Mouse (Mus musculus) testis, postnatal 10 days (tissue): Measurements from ENCODE around the gene Dcdc2b.

ENCODE experiments used
- DNase-seq: peaks from one replicate; pipeline ENCODE4 v3.0.0; 2021; ENCODE audit warnings: low spot score

Dcdc2b gene

DNA sequence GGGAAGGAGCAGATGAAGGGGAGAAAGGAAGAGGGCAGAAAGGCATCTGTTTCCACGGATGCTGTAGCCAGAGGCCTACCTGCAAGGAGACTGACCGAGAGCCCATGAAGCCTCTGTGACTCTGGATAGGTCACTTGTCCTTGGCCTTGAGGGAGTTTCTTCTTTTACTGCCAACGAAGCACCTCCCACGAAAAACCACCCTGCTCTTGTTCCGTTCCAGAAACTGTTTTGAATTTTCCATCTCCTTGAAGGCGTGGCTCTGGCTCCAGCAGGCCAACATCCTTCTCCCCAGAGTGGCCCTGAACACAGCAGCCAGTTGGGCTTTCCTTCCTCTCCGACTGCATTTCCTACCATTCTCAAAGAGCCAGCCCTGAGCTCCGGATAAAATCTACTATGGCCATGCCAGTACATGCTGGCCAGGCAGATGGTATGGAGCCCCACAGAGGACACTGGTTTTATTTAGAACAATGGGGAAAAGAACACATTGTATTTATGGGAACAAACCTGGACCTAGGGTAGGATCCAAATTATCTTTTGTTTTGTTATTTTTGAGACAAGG is 7.3 kb upstream of the Dcdc2b start:
- no peak for DNase-seq

DNA sequence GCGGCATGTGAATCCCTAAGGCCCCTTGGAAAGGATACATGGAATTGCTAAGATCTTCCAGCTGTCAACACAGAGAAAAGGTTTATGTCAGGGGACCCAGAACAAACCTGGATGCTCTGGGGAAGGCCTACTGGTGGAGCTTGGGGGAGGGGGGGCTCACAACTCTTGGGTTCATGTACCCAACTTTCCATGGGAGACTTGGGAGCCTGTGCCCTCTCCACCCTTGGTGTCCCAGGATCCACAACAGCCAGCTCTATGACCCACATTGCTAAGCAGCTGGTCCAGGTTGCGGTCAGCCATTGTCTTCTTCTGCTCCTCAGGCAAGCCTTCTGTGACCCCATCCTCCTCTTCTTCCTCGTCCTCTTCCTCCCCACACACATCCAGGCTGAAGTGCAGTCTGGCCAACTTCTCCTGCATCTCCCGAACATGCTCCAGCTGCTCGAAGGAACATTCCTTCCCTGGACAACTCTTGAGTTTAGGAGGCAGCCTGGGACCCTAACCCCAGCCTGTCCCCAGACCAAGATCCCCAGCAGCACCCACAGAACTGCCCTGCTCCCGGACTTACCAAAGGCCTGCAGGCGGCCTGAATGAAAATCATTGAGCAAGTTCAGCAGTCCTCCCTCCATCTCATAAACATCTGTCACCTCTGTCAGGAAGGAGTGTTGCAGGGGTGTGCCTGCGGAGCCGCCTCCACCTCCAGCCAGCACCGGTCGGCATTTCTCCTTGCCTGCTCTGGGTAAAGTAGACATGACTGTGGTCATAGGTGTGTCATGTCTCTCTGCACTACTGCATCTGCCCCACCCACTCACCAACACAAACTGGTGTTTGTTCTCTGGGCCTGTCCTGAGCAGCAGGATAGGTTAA is 6.6 kb upstream of the Dcdc2b start:
- no peak for DNase-seq

DNA sequence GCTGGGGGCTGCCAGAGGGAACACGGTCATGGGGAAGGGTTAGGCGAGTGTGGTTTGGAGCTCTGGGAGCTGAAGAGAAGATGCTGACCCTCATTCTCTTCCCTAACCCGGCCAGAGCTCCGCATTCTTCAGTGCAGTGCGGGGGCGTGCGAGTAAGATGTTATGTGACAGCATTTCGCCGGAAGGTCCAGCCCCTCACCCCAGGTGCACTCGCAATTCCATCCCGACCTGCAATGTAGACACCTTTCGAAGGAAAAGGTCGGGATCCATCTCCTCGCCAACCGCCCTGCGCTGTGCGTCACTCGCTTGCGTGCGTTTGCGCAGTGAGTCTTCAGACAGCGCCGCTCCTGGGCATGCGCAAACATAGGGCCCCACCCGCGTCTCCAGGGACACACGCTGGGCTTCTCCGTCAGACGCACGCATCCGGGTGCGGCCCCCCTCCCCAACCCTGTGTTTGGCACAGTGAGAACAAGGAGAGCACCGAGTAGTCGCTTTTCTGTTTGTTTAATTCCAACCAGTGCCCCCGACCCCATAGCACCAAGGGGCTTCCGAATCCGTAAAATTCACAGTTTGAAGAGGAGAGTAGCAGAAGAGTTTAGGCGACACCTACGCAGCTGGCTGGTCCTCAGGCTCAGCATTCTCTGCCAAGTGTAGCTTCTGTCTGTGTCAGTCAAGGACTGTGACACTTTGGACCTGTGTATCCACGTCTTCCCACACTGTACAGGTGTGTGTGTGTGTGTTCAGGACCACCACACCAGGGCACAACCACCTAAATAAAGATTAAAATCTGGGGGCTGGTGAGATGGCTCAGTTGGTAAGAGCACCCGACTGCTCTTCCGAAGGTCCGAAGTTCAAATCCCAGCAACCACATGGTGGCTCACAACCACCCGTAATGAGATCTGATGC is 5.0 kb upstream of the Dcdc2b start, which contains the start of gene Iqcc:
Gene Iqcc, minus strand, starts transcription at position 314 of the 906 bp plus-strand sequence.
- peak; percentile 95 for DNase-seq

DNA sequence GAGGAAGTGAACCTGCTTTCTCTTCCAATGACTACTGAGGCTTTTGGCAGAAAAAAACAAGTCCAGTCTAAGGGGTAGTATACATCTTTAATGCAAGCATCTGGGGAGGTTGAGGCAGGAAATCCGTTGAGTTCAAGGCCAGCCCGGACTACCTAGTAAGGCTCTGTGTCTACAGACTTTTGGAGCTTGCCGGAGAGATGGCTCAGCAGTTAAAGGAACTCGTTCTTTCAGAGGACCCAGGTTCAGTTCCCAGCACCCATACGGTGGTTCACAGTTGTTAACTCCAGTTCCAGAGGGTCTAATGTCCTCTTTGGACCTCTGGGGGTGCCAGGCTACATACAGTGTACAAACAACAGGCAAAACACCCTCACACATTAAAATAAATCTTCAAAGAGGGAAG is 4.0 kb upstream of the Dcdc2b start:
- DNase-seq: no peak

DNA sequence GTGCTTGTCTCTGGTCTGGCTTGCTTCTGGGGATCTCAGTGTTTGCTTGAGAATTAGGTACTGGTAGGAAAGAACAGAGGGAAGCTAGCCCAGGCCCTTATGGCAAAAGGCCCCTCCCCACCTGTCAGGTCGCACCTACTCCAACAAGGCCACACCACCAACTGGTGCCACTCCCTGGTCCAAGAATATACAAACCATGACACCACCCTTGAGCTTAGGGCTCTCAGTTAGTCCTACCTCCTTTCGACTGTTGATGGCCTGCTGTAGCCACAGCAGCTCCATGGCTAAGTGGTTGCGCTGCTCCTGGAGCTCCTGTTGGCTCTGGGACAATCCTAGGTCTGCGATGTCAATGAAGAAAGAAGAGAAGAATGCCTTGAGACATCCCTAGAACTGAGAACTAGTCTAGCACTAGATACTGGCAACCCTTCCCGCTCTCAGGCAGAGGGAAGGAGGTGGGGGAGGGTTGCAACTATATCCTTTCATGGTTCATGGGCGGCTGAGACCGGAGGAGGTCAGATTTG is 3.1 kb upstream of the Dcdc2b start:
- DNase-seq: no peak

DNA sequence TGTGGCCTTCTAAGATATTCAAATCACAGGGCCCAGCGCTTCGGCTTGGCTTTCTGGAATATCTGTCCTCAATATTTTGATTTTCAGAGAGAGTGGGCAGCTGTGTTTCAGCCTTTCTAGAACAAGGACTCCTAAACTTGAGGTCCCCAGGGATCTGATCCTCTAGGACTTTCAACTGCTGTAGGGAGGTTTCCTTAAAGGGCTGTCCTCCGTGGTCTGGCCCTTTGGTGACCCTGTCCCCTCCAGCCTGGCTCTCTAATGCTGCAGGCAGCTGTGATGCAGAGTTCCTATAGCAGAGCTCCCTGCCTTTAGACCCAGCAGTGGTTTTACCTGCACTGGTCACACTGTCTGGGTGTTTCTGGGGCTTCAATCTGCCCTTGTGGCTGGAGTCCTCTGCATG is 2.6 kb upstream of the Dcdc2b start:
- no peak for DNase-seq

DNA sequence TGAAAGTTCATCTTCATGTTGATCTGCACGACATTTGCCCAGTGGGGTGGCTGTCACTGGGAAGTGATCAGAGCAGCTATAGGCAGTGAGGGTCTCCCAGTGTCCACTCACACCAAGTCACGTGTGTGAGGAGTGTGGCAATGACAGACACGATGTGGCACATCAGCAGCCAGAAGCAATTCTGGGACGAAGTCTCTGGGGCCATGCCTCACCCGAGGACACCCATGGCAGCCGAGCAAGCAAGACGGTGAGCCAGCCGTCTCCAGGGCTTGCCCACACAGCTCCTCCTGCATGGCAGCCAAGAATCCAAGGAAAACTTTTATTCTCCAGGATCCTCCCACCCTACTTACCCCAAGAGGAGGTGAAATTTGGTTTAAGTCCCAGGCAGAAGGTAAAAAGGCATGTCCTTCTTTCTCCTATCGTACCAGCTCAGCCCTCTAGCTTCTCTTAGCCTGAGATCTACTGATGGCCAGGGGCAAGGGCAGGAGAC is 1.8 kb upstream of the Dcdc2b start:
- DNase-seq: no peak

DNA sequence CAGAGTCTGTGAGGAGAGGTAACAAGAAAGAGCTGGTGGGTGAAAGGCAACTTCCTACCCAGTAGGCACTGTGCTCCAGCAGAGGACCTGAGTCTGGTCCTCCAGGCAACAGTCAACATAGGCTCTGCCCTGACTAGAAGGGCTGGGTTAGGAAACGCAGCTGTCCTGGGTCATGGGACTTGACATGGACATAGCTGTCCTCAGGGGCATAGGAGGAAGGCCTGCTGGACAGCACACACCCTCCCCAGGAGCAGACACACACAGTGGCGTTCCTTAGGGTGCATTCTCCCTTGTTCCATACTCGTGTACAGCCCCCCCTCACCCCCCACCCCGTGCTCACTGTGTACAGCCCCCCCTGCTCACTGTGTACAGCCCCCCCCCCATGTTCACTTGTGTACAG is 3.6 kb downstream of the Dcdc2b start:
- no peak for DNase-seq

DNA sequence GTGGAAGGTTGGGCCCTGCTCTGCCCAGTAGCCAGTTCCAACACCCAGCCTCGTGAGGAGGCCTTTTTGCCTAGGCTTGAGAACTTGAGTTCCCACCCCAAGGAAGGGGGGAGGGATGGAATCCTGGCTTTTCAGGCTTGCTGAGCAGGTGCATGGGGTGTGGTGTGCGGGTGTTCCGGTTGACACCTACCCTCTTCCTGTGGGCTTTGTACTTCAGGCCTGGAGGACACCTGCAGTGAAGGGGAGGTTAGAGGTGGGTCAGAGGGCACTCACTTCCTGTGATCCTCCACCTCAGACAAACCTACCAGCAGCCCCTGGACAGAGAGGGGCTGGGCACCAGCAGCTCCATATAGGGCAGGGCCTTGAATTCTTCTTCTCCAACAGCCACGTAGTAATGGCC is 4.0 kb downstream of the Dcdc2b start:
- no peak for DNase-seq

DNA sequence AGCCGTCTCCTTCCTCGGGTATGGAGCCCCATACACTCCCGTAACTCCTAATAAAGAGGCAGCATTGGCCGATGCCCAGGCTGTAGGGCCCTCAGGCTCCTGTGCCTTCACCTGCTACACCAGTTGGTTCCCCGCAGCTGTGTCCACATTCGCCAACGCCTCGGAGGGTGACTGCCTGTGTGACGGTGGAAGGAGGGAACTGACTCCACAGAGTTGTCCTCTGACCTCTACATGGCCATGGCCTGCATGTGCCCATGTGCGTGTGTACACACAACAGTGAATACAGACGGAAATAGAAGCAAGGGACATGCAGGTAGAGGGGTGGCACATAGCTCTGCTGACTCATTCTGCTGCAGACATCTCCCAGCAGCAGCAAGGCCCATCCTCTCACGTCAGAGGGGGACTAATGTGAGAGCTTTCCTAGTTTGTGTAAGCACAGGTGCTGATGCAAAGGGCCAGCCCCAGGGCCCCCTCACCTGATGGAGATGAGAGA is 4.9 kb downstream of the Dcdc2b start:
- no peak for DNase-seq

DNA sequence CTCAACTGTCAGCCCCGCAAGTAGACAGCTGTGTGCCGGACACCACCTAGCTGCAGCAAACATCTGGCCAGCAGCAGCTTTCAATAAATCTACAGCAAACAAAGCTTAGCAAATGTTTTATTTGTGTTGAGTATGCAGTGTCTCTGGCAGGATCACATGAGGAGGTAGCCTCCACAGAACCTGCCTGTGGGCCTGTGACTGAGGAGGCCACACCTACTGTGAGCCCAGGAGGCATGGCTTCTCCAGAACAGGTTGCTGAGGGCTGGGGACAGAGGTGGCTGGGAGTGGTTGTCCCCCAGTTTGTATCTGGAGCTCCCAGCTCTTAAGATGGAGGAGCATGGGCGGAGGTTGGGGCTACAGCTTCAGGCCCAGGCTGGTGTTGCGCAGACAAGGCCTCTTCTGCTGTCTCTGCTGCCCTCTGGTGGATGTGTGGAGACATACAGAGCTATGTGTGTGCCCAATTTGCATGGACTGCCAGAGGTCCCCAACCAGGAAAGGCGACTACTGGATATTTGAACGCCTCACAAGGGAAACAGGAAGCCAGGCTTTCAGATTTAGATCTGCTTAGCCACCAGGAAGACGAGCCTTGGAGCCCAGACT is 5.5 kb downstream of the Dcdc2b start:
- peak; percentile 85 for DNase-seq

DNA sequence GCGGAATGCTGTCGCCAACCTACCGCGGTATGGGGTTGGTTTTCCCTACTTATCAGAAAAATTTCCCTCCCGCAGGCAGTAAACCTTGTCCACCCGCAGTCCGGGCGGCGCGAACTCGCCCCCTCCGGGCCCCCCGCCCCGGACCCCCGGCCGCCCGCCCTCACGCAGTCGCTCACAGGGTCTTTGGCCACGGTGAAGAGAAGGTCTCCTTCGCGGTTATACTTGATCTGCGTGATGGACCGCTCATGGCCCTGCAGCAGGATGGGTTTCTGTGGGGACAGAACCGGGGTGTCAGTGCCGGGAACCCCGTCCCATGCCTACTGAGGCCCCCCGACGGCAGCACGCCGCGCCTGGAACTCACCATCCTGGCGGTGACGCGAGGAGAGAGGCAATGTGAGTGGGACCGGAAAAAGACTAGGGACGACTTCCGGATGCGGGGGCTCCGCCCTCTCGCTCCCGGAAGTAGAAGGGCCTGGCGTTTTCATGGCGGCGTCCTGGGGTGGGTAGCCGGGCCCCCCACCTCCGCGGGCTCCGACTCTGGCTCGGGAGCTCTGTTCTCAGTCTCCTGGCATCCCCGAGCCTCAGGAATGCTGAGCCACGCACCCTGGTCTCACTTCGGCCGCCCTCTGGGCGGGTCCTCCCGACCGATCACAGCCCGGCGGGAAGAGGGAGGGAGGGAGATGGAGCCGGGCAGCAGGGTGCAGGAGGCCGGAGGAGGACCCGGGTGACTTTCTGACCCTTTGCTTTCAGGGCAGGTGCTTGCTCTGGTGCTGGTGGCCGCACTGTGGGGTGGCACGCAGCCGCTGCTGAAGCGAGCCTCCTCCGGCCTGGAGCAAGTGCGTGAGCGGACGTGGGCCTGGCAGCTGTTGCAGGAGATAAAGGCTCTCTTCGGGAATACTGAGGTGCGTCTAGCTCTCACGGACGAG is 13.6 kb downstream of the Dcdc2b start, which contains the start of the genes Eif3i and Tmem234:
Gene Eif3i, minus strand, starts transcription at position 416 of the 926 bp plus-strand sequence.
Gene Tmem234, plus strand, starts transcription at position 436 of the 926 bp plus-strand sequence.
- peak; percentile 84 for DNase-seq

DNA sequence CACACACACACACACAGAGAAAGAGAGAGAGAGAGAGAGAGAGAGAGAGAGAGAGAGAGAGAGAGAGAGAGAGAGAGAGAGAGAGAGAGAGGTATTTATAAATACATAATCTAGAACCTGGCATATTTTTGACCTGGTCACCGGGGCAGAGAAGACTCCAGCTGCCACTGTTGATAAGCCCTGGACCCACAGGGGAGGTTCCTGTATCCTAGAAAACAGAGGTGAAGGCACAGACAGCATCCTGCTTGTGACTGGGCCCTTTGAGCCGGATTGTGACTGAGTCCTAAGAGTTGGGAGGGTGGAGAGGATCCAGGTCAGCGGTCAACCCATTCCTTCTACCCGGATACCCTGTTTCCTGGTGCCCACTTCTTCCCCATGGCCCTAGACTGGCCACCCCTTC is 25.2 kb downstream of the Dcdc2b start:
- no peak for DNase-seq

DNA sequence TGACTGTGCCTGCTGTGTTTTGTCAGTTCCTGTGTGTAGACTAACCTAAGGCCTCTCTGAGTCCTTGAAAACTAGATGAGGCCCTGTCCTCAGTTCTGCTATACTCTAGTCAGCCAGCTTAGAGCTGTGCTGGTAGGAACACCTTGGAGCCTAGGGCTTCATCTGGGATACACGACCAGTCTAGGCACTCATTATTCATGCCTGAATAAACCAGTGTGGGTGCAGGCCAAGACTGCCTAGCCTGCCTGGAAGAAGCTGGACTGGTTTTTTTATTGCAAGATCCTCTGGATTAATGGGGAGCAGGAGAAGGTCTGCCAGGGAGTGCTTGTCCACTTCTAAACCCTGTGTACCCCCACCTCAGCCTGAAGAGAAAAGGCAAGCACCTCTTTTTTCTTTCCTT is 27.1 kb downstream of the Dcdc2b start:
- DNase-seq: no peak

DNA sequence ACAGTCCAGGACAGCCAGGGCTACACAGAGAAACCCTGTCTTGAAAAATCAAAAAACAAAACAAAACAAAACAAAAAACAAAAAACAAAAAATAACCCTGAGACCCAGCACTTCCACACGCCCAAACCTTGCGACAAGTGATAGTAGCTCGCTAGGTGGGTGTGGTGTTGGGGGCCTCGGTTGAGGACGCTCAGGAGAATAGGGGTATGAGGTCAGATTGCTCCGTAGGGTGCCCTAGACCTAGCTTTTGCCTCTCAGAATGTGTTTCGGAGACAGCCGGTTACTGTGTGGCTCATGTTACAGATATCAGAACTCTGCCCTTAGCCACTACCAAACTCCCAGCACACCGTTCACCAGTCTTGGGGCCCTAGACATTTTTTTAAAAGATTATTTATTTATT is 28.3 kb downstream of the Dcdc2b start:
- DNase-seq: no peak

DNA sequence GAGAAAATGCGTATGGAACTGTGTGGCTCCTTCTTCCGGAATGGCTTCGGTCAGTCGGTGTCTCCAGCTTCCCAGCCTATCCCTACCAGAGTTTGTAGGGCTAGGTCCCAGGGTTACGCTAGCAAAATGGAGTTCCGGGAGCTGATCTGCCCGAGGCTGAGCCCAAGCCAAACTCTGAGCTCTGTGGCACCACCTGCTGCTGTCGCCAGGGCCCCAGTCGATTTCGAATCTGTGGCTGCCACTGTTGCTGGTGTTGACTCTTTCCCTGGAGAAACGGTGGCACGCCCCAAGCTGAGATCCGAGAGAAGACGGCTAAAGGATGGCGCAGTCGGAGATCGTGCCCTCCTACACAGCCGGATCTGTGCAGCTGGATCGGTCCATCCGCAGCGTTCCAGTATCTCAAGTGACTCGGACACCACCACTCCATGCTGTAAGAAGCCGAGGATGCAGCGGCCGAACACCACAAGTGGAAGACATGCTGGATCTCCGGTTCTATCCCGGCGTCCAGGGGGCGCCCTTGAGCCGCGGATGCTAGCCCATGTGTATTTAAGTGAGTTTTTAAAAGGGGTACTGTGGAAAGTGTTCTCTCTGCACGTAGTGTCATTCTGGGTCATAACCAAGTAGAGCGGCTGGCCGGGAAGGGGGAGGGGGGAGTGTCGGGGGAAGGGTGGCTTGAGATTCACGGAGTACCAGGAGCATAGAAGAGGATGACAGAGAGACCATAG is 29.0 kb downstream of the Dcdc2b start:
- DNase-seq: peak; percentile 92

DNA sequence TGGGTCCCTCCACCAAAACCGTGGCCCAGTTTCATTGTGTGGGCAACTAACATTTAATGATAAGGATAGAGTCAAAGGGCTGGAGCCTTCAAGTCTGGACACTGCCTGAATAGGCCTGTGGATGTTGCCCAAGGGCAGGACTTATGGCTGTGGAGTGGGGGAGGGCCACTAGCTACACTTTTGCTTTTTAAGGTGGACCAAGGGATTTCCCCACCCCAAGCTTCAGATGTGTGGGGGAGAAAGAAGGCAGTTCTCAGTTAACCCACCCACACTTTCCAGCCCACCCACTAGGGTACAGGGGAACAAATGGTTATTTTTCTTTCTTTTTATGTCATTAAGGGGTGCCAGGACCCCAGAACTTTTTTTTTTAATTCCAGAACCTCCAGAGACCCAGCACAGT is 29.7 kb downstream of the Dcdc2b start:
- DNase-seq: no peak

DNA sequence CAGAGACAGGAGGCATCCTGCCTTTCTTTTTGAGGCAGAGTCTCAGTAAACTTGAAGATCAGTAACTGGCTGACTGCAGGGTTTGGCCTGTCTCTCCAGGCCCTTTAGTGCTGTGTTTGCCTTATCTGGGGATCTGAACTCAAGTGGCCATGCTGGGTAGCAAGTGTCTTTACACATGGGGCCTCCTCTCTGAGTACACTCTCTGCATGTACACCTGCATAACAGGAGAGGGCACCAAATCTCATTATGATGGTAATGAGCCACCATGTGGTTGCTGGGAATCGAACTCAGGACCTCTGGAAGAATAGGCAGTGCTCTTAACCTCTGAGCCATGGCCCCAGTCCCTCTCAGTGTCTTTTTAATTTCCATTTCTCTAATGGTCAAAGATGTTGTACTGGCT is 31.8 kb downstream of the Dcdc2b start:
- DNase-seq: no peak

DNA sequence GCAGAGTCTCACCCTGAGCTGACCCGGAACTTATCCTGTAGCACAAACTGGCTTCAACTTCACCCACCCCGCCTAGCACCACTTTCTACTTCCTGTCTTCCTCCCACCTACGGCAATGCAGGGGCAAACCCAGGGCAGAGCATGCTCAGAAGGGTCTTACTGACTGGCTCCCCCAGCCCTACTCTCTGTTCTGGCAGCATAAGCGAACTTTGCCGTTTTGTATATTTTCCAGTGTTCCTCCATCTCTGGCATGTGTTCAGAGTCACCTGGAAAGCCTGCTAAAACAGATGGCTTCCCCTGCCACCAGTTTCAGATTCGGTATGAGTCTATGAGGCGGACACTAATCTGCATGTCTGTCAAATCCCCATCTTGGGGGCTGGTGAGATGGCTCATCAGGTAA is 33.7 kb downstream of the Dcdc2b start:
- no peak for DNase-seq

DNA sequence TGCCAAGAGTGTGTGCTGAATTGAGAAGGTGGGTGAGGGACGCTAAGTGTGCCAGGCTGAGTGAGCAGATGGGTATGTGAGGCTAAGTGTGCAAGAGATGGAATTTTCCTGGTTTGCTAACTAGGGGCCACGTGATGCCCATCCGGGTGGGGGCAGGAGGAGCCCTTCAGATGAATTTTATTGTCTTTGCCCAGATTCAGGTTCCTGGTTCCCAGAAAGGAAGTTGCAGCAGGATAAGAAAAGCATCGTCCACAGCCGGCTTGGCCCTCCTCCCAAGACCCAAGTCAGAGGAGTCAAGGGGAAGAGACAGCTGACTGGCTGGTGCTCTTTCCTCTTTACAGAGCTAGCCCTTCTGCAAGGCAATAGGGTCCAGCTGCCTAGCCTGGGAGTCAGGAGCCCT is 35.6 kb downstream of the Dcdc2b start, which contains the start of gene Fam167b:
Gene Fam167b, minus strand, starts transcription at position 84 of the 400 bp plus-strand sequence.
- DNase-seq: no peak
